Mouse (Mus musculus) E14TG2a.4 (cell line): Measurements from ENCODE around the gene Bcor.

Source experiments
- CTCF ChIP-seq: conservative IDR thresholded peaks from 2 replicates; pipeline ENCODE4 v1.5.1; 2014; ENCODE audit warnings: low read length
- POU5F1 ChIP-seq: IDR thresholded peaks from 2 replicates; pipeline ENCODE4 v1.6.1; 2014; ENCODE audit warnings: low read length, borderline replicate concordance

DNA sequence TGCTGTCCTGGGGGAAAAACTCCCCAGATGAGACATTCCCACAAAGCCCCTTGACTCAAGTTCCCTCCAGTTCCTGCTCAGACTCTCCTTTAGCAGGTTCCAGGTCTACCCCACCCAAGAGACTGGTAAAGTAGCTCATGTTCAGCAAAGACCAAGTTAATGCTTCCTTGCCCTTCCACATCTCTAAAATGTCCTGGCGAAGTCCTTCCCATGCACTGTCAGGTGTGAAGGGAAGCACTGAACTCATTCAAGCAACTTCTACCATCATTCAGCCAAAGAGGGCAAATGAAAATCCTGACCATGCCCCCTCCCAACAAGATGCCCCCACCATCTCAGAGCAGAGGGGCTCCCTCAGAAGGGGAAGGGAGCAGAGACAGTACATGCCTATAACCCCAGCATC is 107.5 kb downstream of the Bcor start:
- TF ChIP-seq CTCF (no peak), POU5F1 (no peak)
